8 mouse cellular contexts compared by ENCODE assay signal in genomic region chr7:4877226-4877625, GRCm38 (mm10). TPM values are rescaled to one million over a fixed set of nuclear protein-coding genes. Genes with fewer than 3 reads are reported as not detected.
A peak's percentile ranks its signal among the peaks of the same experiment; 100 is the strongest.
DNase-seq lines count a peak whose midpoint lies in the region; ATAC-seq and TF ChIP-seq lines count a peak whose summit lies in the region.

No protein-coding gene starts in this region.

- TF ChIP-seq POLR2A in testis, adult 2 months (IDR thresholded peaks at IDR 0.05; ENCODE audit: control insufficient read depth, low read depth, low read length): no peak

- peak overlapping the region; percentile 75 for H3K27ac ChIP-seq in testis, adult 2 months (ENCODE audit: control insufficient read depth, insufficient read depth, low read depth, low read length)
- H3K27ac ChIP-seq in limb, embryonic 15.5 days: 0 out of 2 replicates have a peak overlapping the region, but pooled peaks have one; percentile 47
- peak overlapping the region; percentile 72 for H3K27ac ChIP-seq in stomach, embryonic 16.5 days (ENCODE audit: low read length)

- peak overlapping the region; percentile 83 for H3K4me3 ChIP-seq in testis, adult 2 months (ENCODE audit: control insufficient read depth, low read depth, low read length)
- H3K4me3 ChIP-seq in limb, embryonic 15.5 days: peak overlapping the region; percentile 60
- peak overlapping the region; percentile 76 for H3K4me3 ChIP-seq in stomach, embryonic 16.5 days (replicated peaks; ENCODE audit: low read length)

- ATAC-seq in cerebellum, adult (ENCODE audit: insufficient number of reproducible peaks, low FRiP score, low TSS enrichment): peak; percentile 47; the same call in 1 of the 2 replicates
- no peak for ATAC-seq in limb, embryonic 15.5 days (ENCODE audit: insufficient number of reproducible peaks, low FRiP score, low TSS enrichment, low read depth)
- no peak for ATAC-seq in stomach, embryonic 16.5 days (ENCODE audit: insufficient read depth, low FRiP score)

- H3K9ac ChIP-seq in limb, embryonic 15.5 days: peak overlapping the region; percentile 55
- H3K9ac ChIP-seq in stomach, embryonic 16.5 days (ENCODE audit: low read length): peak overlapping the region; percentile 80

- peak overlapping the region; percentile 84 for H3K4me2 ChIP-seq in limb, embryonic 15.5 days
- H3K4me2 ChIP-seq in stomach, embryonic 16.5 days (ENCODE audit: low read depth, low read length): peak overlapping the region; percentile 92

- no peak for DNase-seq in cerebellum, adult 18-20 months
- no peak for DNase-seq in testis, postnatal 14 days (ENCODE audit: low spot score)
- DNase-seq in adrenal gland, adult 2 months: no peak
- no peak for DNase-seq in T-cell, adult 2 months (ENCODE audit: low spot score)

- H3K9me3 ChIP-seq in limb, embryonic 15.5 days: no peaks in the 10 kb centered on the region
- no peaks in the 10 kb centered on the region for H3K9me3 ChIP-seq in stomach, embryonic 16.5 days (replicated peaks; ENCODE audit: control insufficient read depth, low read length)

- no peaks in the 10 kb centered on the region for H3K27me3 ChIP-seq in testis, adult 2 months (ENCODE audit: control insufficient read depth, insufficient read depth, low read length)
- no peaks in the 10 kb centered on the region for H3K27me3 ChIP-seq in limb, embryonic 15.5 days
- no peaks in the 10 kb centered on the region for H3K27me3 ChIP-seq in stomach, embryonic 16.5 days (ENCODE audit: control insufficient read depth, insufficient read depth, low read length)

- TF ChIP-seq CTCF in testis, adult 2 months (IDR thresholded peaks at IDR 0.05; ENCODE audit: control insufficient read depth, insufficient read depth, insufficient replicate concordance, low read depth, low read length): no peak

- WGBS in limb, embryonic 15.5 days: 6% methylated on average over 11 of the region's 11 CpGs
- 8% methylated on average over 11 of the region's 11 CpGs for WGBS in stomach, embryonic 16.5 days

- H3K4me1 ChIP-seq in testis, adult 2 months (ENCODE audit: control insufficient read depth, insufficient read depth, low read length): peaks cover 23% of the 10 kb centered on the region
- peaks cover 15% of the 10 kb centered on the region for H3K4me1 ChIP-seq in limb, embryonic 15.5 days
- peaks cover 14% of the 10 kb centered on the region for H3K4me1 ChIP-seq in stomach, embryonic 16.5 days (ENCODE audit: control insufficient read depth, insufficient read depth, low read length)

- H3K36me3 ChIP-seq in testis, adult 2 months (ENCODE audit: control insufficient read depth, insufficient read depth, low read length): no peaks in the 10 kb centered on the region
- no peaks in the 10 kb centered on the region for H3K36me3 ChIP-seq in limb, embryonic 15.5 days
- H3K36me3 ChIP-seq in stomach, embryonic 16.5 days (ENCODE audit: control insufficient read depth, insufficient read depth, low read length): no peaks in the 10 kb centered on the region

RNA-seq across cellular contexts. Expression of gene Isoc2a, which starts 0.3 kb away (rescaled TPM):
- polyA plus RNA-seq in testis, adult 2 months (2012; rRNA removed): 20.2 and 20.9 TPM in 2 replicates
- 0.86 and 1.0 TPM in 2 replicates for polyA plus RNA-seq in limb, embryonic 15.5 days (2015; fragmentation: Nextera tagmentation; extraction: Ambion mirVana)
- 1.1 and 1.5 TPM in 2 replicates for polyA plus RNA-seq in stomach, embryonic 16.5 days (2015; fragmentation: Nextera tagmentation; extraction: Ambion mirVana)
- 10 to 100 TPM; 35.5 to 43.4 TPM for total RNA-seq in adrenal gland, adult 2 months (2021)
- 43.5 and 45.6 TPM in 2 replicates for polyA plus RNA-seq in adrenal gland, adult 2 months (2012; rRNA removed)

RNA-seq across cellular contexts. Expression of gene Isoc2b, which starts 7.2 kb away (rescaled TPM):
- polyA plus RNA-seq in testis, adult 2 months (2012; rRNA removed): 4.9 and 6.5 TPM in 2 replicates
- 12.7 and 12.9 TPM in 2 replicates for polyA plus RNA-seq in limb, embryonic 15.5 days (2015; fragmentation: Nextera tagmentation; extraction: Ambion mirVana)
- polyA plus RNA-seq in stomach, embryonic 16.5 days (2015; fragmentation: Nextera tagmentation; extraction: Ambion mirVana): 16.7 and 17.6 TPM in 2 replicates
- 10 to 100 TPM; 10.9 to 23.8 TPM for total RNA-seq in adrenal gland, adult 2 months (2021)
- 75.4 and 78.2 TPM in 2 replicates for polyA plus RNA-seq in adrenal gland, adult 2 months (2012; rRNA removed)

RNA-seq across cellular contexts. Expression of gene Gm36210, which starts 29.1 kb away (rescaled TPM):
- 0.65 and 0.79 TPM in 2 replicates for polyA plus RNA-seq in testis, adult 2 months (2012; rRNA removed)
- polyA plus RNA-seq in limb, embryonic 15.5 days (2015; fragmentation: Nextera tagmentation; extraction: Ambion mirVana): 0.17 TPM in 1 of 2 replicates, not detected in the other
- polyA plus RNA-seq in stomach, embryonic 16.5 days (2015; fragmentation: Nextera tagmentation; extraction: Ambion mirVana): 0.10 TPM in 1 of 2 replicates, not detected in the other
- under 1 TPM; 0.23 to 0.45 TPM for total RNA-seq in adrenal gland, adult 2 months (2021)
- polyA plus RNA-seq in adrenal gland, adult 2 months (2012; rRNA removed): 0.27 TPM in 1 of 2 replicates, not detected in the other

RNA-seq across cellular contexts. Expression of gene Shisa7, which starts 32.7 kb away (rescaled TPM):
- 21.8 and 24.8 TPM in 2 replicates for polyA plus RNA-seq in testis, adult 2 months (2012; rRNA removed)
- 0.32 and 0.46 TPM in 2 replicates for polyA plus RNA-seq in limb, embryonic 15.5 days (2015; fragmentation: Nextera tagmentation; extraction: Ambion mirVana)
- polyA plus RNA-seq in stomach, embryonic 16.5 days (2015; fragmentation: Nextera tagmentation; extraction: Ambion mirVana): 0.26 and 0.49 TPM in 2 replicates
- total RNA-seq in adrenal gland, adult 2 months (2021): 1 to 10 TPM; 1.9 TPM
- polyA plus RNA-seq in adrenal gland, adult 2 months (2012; rRNA removed): 2.9 and 4.0 TPM in 2 replicates

RNA-seq across cellular contexts. Expression of gene Zfp628, which starts 37.8 kb away (rescaled TPM):
- polyA plus RNA-seq in testis, adult 2 months (2012; rRNA removed): 8.8 and 10.5 TPM in 2 replicates
- polyA plus RNA-seq in limb, embryonic 15.5 days (2015; fragmentation: Nextera tagmentation; extraction: Ambion mirVana): 3.4 TPM in 2 replicates
- polyA plus RNA-seq in stomach, embryonic 16.5 days (2015; fragmentation: Nextera tagmentation; extraction: Ambion mirVana): 2.1 and 2.3 TPM in 2 replicates
- total RNA-seq in adrenal gland, adult 2 months (2021): 10 to 100 TPM; 15.1 to 19.2 TPM
- 35.6 and 41.3 TPM in 2 replicates for polyA plus RNA-seq in adrenal gland, adult 2 months (2012; rRNA removed)
